Mouse (Mus musculus): ENCODE results near the gene Sardh.

GRCm38 (mm10) chr2:27198551-27199246 lies 49.4 kb downstream of the Sardh start:
- TF ChIP-seq CTCF (conservative IDR thresholded peaks at IDR 0.05; ENCODE audit: low read length), result no peak
- no peak for TF ChIP-seq POU5F1 (IDR thresholded peaks at IDR 0.05; ENCODE audit: borderline replicate concordance, low read length)
- TF ChIP-seq NANOG (IDR thresholded peaks at IDR 0.05; ENCODE audit: borderline replicate concordance, low read length), result no peak

All from E14TG2a.4 (cell line).